Mouse (Mus musculus) lung, postnatal 0 days (tissue): Measurements from ENCODE around the gene Ubl7. TPM values are rescaled to one million over a fixed set of nuclear protein-coding genes. Genes with fewer than 3 reads are reported as not detected.

ENCODE experiments used
- ATAC-seq: fragments of 200-750 bp; cut with Nextera tagmentation; 2 replicates; pipeline ENCODE4 v1.8.0; 2017; ENCODE audit warnings: moderate library complexity
- DNase-seq: peaks from one replicate; pipeline ENCODE4 v3.0.0-alpha.2; 2016; ENCODE audit warnings: low spot score
- H3K27ac ChIP-seq: fragments of 300-500 bp; sonication (generic); 2 replicates; pipeline ENCODE4 v1.5.1; 2014; ENCODE audit warnings: antibody characterized with exemption, mild to moderate bottlenecking, low read length, mixed read lengths
- H3K27me3 ChIP-seq: fragments of 300-500 bp; sonication (generic); replicated peaks from 2 replicates; pipeline ENCODE4 v1.6.1; 2014; ENCODE audit warnings: low read length, mixed read lengths; ENCODE audit not compliant: insufficient read depth
- H3K36me3 ChIP-seq: fragments of 300-500 bp; sonication (generic); 2 replicates; pipeline ENCODE4 v1.6.1; 2014; ENCODE audit warnings: low read length, mixed read lengths; ENCODE audit not compliant: insufficient read depth
- H3K4me1 ChIP-seq: fragments of 300-500 bp; sonication (generic); 2 replicates; pipeline ENCODE4 v1.6.1; 2014; ENCODE audit warnings: antibody characterized with exemption, low read depth, low read length, mixed read lengths; ENCODE audit not compliant: insufficient read depth
- H3K4me2 ChIP-seq: fragments of 300-500 bp; sonication (generic); replicated peaks from 2 replicates; pipeline ENCODE4 v1.6.1; 2014; ENCODE audit warnings: low read depth, mild to moderate bottlenecking, low read length, moderate library complexity, mixed read lengths
- H3K4me3 ChIP-seq: fragments of 300-500 bp; sonication (generic); 2 replicates; pipeline ENCODE4 v1.5.1; 2014; ENCODE audit warnings: low read depth, low read length
- H3K9ac ChIP-seq: fragments of 300-500 bp; sonication (generic); replicated peaks from 2 replicates; pipeline ENCODE4 v1.6.1; 2014; ENCODE audit warnings: low read depth, mild to moderate bottlenecking
- H3K9me3 ChIP-seq: fragments of 300-500 bp; sonication (generic); 2 replicates; pipeline ENCODE4 v1.6.1; 2016; ENCODE audit warnings: low read length, mixed read lengths
- CTCF ChIP-seq: IDR thresholded peaks from 2 replicates; pipeline ENCODE4 v1.5.1; 2016; ENCODE audit warnings: antibody characterized with exemption, mild to moderate bottlenecking
- EP300 ChIP-seq: IDR thresholded peaks from 2 replicates; pipeline ENCODE4 v1.6.1; 2016; ENCODE audit warnings: antibody characterized with exemption, mild to moderate bottlenecking, control low read depth
- WGBS: fragments of 180-500 bp; shearing (Covaris S2); extraction: QIAGEN DNeasy Blood & Tissue Kit; methylation state at CpG from one replicate; pipeline ENCODE4 v1.1.7; 2014; 5-methylcytosine and 5-hydroxymethylcytosine counted together
- polyA plus RNA-seq: library from polyadenylated mRNA; unstranded; fragments of >200 nt; fragmentation: Nextera tagmentation; extraction: Ambion mirVana; gene quantifications from 2 replicates; pipeline ENCODE4 v1.2.1, GENCODE M21; 2015

Gene Ubl7
- polyA plus RNA-seq, 1 experiment from 2014 or later, result 120 TPM

GRCm38 (mm10) chr9:57883413-57883812, 27.4 kb upstream of the Ubl7 start:
- no peaks in the 10 kb centered on the region for H3K27me3 ChIP-seq
- WGBS, result 50% methylated on average over 1 of the region's 1 CpGs
- H3K4me1 ChIP-seq, result no peaks in the 10 kb centered on the region
- no peak overlapping the region for H3K9ac ChIP-seq
- H3K9me3 ChIP-seq, result no peaks in the 10 kb centered on the region
- DNase-seq (no peak), ATAC-seq (no peak)
- H3K27ac ChIP-seq, result no peak overlapping the region
- TF ChIP-seq CTCF (no peak), EP300 (no peak)
- H3K36me3 ChIP-seq, result no peaks in the 10 kb centered on the region
- H3K4me2 ChIP-seq, result no peak overlapping the region
- H3K4me3 ChIP-seq, result no peak overlapping the region

- WGBS, result 54% methylated on average over 5 of the region's 6 CpGs
- H3K36me3 ChIP-seq, result no peaks in the 10 kb centered on the region
Measured at GRCm38 (mm10) chr9:57888119-57888518, 22.7 kb upstream of the Ubl7 start.

GRCm38 (mm10) chr9:57900478-57900877, 10.3 kb upstream of the Ubl7 start:
- H3K9me3 ChIP-seq, result no peaks in the 10 kb centered on the region
- no peak overlapping the region for H3K4me2 ChIP-seq
- H3K27ac ChIP-seq, result no peak overlapping the region
- ATAC-seq (no peak), DNase-seq (no peak)
- no peaks in the 10 kb centered on the region for H3K4me1 ChIP-seq
- H3K9ac ChIP-seq, result no peak overlapping the region
- H3K4me3 ChIP-seq, result no peak overlapping the region
- no peaks in the 10 kb centered on the region for H3K36me3 ChIP-seq
- WGBS, result 27% methylated on average over 10 of the region's 10 CpGs
- TF ChIP-seq CTCF (no peak), EP300 (no peak)
- H3K27me3 ChIP-seq, result no peaks in the 10 kb centered on the region

More at GRCm38 (mm10) chr9:57888119-57888518, 22.7 kb upstream of the Ubl7 start:
- Histone ChIP-seq H3K27ac (no peak overlapping the region), H3K9me3 (no peaks in the 10 kb centered on the region), H3K4me1 (no peaks in the 10 kb centered on the region), H3K27me3 (no peaks in the 10 kb centered on the region), H3K4me2 (no peak overlapping the region), H3K4me3 (no peak overlapping the region), H3K9ac (no peak overlapping the region)
- no peak for TF ChIP-seq CTCF
- no peak for TF ChIP-seq EP300
- DNase-seq (no peak), ATAC-seq (no peak)

- no peak for DNase-seq
Measured at GRCm38 (mm10) chr9:57901197-57901596, 9.6 kb upstream of the Ubl7 start.

GRCm38 (mm10) chr9:57901601-57902000, 9.2 kb upstream of the Ubl7 start:
- WGBS, result 86% methylated on average over 3 of the region's 3 CpGs
- TF ChIP-seq EP300 (no peak), CTCF (no peak)
- Histone ChIP-seq H3K9ac (no peak overlapping the region), H3K27ac (no peak overlapping the region), H3K4me1 (no peaks in the 10 kb centered on the region), H3K27me3 (no peaks in the 10 kb centered on the region), H3K4me3 (no peak overlapping the region), H3K4me2 (no peak overlapping the region), H3K9me3 (no peaks in the 10 kb centered on the region), H3K36me3 (no peaks in the 10 kb centered on the region)
- DNase-seq (no peak), ATAC-seq (no peak)

More at GRCm38 (mm10) chr9:57901197-57901596, 9.6 kb upstream of the Ubl7 start:
- H3K9ac ChIP-seq, result no peak overlapping the region
- WGBS, result 20% methylated on average over 9 of the region's 9 CpGs
- no peak for ATAC-seq
- no peak overlapping the region for H3K4me2 ChIP-seq
- H3K4me3 ChIP-seq, result no peak overlapping the region
- TF ChIP-seq EP300 (no peak), CTCF (no peak)
- no peak overlapping the region for H3K27ac ChIP-seq
- no peaks in the 10 kb centered on the region for H3K9me3 ChIP-seq
- H3K27me3 ChIP-seq, result no peaks in the 10 kb centered on the region
- no peaks in the 10 kb centered on the region for H3K36me3 ChIP-seq
- H3K4me1 ChIP-seq, result no peaks in the 10 kb centered on the region

- no peak overlapping the region for H3K4me3 ChIP-seq
- H3K27ac ChIP-seq, result no peak overlapping the region
- ATAC-seq (no peak), DNase-seq (no peak)
- H3K27me3 ChIP-seq, result no peaks in the 10 kb centered on the region
- H3K4me2 ChIP-seq, result no peak overlapping the region
- TF ChIP-seq CTCF (no peak), EP300 (no peak)
- no peaks in the 10 kb centered on the region for H3K9me3 ChIP-seq
- 80% methylated on average over 4 of the region's 4 CpGs for WGBS
- H3K36me3 ChIP-seq, result no peaks in the 10 kb centered on the region
- no peak overlapping the region for H3K9ac ChIP-seq
- no peaks in the 10 kb centered on the region for H3K4me1 ChIP-seq
Measured at GRCm38 (mm10) chr9:57902132-57902531, 8.6 kb upstream of the Ubl7 start.
